Mouse (Mus musculus): Measurements from ENCODE around the gene Sox13.

Sox13 gene

DNA sequence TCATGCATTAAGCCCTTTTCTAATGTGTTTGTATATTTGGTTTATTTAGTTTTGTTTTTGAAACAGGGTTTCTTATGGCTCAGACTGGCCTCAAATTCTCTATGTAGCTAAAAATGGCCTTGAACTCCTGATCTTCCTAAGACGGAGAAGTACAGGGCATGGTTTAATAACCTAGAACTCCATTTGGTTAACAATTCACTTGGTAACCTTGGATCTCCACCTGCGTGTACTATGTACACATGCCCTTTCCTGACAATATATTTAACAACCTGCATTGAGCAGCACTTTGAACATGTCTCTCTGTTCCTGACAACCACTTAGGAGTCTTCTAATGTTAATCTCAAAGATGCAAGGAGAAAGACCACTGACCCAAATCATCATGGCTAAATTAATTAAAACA lies 7.0 kb upstream of the Sox13 start:
- no peak for DNase-seq (ENCODE audit: low spot score in 2 of 2)

DNA sequence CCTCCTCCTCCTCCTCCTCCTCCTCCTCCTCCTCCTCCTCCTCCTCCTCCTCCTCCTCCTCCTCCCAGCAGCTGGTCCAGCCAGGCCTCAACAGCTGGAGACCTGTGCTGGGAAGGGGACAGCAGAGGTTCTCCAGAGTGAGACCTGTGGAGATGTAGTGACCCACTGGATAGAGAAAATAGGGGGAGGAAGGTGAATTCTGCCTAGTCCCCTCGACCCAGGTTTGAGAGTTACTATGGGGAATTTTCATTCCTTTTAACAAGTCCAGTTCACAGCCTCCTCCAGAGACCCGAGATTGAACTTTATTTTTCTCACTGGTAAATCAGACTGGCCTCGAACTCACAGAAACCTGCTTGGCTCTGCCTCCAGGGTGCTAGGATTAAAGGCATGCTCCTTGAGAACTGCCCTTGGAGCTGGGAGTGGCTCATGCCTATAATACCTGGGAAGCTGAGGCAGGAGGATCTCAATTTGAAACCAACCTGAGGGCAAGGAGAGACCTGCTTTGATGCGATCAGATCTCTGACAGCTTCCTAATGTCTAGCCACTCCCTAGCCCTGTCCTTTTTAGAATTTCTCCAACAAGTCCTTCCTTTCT lies 467 bp upstream of the Sox13 start:
- no peak for DNase-seq (ENCODE audit: low spot score in 2 of 2)

GRCm38 (mm10) chr1:133423166-133423542 lies 1.0 kb downstream of the Sox13 start:
- DNase-seq (ENCODE audit: low spot score in 2 of 2), result no peak

DNA sequence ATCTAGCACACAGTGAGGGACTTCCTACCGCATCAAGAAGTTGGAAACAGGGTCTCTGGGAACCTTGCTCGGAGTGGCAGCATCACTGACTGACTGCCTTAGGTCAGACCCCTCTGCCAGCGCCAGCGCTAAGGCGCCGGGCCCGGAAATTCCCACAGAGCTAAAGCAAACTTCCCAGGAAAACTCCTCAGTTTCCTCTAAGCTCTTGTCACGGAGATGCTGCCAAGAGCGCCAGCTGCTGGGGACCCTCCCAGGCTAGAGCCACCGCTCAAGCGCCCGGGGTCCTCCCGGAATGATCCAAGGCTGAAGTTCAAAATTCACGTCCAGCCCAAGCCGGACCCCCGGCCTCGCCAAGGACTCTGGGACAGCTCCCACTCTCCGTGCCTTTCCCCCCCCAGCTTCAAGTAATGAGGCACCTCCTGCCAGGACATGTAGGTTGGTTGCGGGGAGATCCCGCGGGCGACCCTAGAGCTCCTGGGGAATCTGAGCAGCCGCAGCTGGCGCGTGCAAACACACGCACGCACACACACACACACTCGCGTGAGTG lies 1.5 kb downstream of the Sox13 start:
- DNase-seq (ENCODE audit: low spot score in 2 of 2), result no peak

- no peak for DNase-seq (ENCODE audit: low spot score in 2 of 2)
These were observed 2.1 kb downstream of the Sox13 start for GRCm38 (mm10) chr1:133421975-133422570.

DNA sequence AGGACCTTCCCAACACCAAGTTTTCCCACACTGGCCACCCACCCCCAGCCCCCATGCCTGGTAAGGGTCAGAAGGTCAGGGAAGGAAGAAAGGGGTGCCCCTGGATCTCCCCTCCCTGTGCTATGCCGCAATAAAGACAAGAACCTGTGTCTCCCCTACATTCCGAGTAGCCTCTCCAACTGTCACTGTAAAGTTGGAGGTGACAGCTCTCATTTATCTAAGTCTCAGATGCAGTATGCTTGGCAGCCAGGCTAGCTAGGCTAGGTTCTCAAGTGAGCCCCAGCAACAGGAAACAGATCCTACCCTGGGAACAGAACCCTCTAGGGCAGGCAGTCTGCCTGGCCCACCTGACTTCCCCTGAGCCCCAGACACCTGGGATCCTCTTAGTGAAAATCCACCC lies 3.1 kb downstream of the Sox13 start:
- no peak for DNase-seq (ENCODE audit: low spot score in 2 of 2)

DNA sequence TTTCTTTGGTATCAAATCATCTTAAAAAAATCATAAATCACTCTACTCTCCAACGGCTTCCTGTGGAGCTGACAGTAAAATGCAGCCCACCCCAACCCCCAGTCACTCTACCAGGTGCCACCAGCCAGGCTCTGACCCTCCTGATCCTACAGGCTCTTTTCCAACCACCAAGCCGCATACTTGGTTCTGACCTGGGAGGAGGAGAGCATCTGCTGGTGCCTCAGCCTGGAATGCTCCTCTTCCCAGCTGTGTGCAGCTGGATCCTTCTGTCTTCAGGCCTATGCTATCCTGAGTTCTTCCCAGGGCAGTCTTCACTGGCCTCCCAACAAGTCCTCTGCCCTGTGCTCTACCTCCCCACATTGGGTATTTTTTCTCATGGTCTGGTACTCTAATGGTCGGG lies 3.7 kb downstream of the Sox13 start:
- DNase-seq (ENCODE audit: low spot score in 2 of 2), result no peak

GRCm38 (mm10) chr1:133419178-133419834 lies 4.9 kb downstream of the Sox13 start:
- DNase-seq (ENCODE audit: low spot score in 2 of 2), result no peak

- DNase-seq (ENCODE audit: low spot score in 2 of 2), result peak; percentile 31 to 72
These were observed 5.9 kb downstream of the Sox13 start for GRCm38 (mm10) chr1:133418164-133418800.

DNA sequence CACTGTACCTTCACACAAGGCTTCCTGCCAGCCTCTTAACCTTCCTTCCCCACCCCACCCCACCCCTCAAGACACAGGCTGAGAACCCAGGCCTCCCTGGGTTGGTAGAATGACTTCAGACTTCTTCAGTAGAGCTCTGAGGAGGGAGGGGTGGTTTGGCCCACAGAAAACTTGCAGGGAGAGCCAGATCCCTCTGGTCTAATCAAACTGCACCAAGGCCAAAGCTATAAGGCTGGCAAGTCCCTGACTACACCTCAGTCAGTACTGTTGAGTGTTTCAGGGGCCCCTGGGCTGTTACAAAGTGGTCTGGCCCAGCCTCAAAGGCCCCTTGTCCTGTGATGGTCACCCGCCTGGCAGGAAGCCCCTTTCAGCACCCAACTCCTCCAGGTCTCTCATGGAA lies 6.6 kb downstream of the Sox13 start:
- DNase-seq (ENCODE audit: low spot score in 2 of 2), result no peak

GRCm38 (mm10) chr1:133417113-133417512 lies 7.1 kb downstream of the Sox13 start:
- DNase-seq (ENCODE audit: low spot score in 2 of 2), result no peak

DNA sequence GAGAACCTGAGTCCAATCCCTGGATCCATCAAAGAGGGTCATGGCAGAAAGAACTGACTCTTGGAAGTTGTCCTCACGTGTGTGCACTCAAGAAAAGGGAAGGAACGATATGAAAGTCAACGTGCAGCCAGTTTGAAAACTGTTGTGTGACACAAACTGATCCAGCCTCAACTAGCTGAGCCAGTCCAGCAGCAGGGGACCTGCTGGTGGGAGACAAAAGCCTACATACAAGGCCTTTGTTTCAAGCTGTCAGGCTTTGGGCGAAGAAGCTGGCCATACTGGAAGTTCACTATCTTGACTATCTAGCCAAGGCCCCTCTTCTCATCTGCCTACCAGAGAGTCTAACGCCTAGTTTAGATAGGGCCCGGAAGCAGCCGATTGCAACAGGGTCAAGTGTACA lies 7.7 kb downstream of the Sox13 start:
- DNase-seq (ENCODE audit: low spot score in 2 of 2), result no peak

DNA sequence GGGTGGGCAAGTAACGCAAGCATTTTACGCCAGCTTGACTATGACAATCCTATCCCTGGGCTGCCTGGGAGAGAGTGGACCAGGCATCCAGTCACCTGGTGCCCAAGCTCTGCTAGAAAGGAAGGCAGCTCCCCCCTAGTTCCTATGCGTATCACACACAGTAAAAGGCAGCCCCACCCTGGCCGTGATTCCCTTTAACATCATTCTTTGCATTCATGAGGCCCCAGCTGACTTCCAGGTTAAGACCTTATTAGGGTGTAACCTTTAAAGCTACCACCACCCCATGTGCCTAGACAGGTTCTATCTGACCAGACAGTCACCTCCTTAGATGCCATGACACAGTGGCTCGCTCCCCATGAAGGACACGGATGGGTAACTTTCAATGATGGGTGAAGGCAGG lies 8.7 kb downstream of the Sox13 start:
- no peak for DNase-seq (ENCODE audit: low spot score in 2 of 2)

DNA sequence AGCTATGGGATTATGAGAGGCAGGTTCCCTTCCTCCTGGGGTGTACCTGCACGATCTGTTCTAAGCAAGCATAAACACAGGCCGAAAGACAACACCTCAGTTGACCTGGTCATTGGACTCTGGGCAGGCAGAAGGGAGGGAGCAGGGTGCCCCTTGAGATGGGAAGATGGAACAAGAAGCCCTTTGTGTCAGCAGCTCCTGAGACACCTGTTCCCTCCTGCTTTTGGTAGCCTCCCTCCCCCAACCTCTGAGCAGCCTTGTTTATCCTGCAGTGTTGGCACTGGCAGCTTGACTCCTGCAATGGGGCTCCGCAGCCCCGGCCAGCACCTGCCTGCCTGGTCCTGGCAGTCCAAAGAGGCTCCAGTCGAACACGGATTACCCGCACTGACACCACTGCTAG lies 9.1 kb downstream of the Sox13 start:
- no peak for DNase-seq (ENCODE audit: low spot score in 2 of 2)

- no peak for DNase-seq (ENCODE audit: low spot score in 2 of 2)
These were observed 11.2 kb downstream of the Sox13 start for GRCm38 (mm10) chr1:133412941-133413340.

DNA sequence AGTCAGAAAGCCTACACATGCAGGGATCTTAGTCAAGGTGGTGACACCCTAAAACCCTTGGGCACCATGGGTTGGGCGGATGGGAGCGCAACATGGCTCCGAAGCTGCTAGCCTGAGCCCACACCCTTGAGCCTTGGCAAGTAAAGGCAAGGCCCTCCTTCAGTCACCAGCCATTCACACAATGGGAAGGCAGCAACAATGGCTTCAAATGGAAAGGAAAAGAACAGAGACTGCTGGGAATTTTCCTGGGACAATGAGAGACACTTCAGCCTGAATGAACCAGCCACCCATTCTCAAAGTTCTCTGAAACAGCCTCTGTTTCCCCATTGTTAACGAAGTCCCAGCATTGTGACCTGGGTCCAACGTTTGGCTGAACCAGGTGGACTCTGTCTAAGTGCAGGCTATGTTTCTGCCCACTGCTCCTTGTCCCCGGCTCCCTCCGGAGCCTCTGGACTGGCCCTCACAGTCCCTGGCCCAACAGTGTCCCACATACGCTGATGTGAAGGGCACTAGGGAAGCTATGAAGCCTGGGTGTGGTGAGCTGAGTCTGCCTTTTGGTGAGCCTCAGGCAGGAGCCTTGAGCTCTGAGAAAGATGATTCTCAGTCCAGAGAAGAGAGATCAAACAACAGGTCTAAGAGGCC lies 12.6 kb downstream of the Sox13 start:
- no peak for DNase-seq (ENCODE audit: low spot score in 2 of 2)

DNA sequence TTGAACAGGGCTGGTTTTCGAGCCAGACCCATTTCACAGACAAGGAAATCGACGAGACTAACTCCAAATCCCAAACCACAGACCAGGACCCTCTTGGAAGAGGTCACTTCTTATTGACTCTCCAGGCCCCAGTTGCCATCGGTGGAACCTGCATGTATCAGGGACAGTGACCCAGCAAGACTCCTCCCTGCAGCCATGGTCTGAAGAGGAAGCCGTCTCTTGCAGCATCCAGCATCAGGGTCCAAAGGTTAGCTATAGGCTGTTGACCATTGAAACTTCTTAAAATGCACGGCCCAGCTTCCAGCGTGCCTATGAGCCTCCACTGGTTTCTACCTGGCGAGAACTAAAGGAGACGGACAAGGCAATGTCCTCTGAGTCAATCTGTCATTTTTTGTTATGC lies 14.4 kb downstream of the Sox13 start:
- DNase-seq (ENCODE audit: low spot score in 2 of 2), result no peak

- no peak for DNase-seq (ENCODE audit: low spot score in 2 of 2)
These were observed 15.2 kb downstream of the Sox13 start for GRCm38 (mm10) chr1:133408880-133409516.

DNA sequence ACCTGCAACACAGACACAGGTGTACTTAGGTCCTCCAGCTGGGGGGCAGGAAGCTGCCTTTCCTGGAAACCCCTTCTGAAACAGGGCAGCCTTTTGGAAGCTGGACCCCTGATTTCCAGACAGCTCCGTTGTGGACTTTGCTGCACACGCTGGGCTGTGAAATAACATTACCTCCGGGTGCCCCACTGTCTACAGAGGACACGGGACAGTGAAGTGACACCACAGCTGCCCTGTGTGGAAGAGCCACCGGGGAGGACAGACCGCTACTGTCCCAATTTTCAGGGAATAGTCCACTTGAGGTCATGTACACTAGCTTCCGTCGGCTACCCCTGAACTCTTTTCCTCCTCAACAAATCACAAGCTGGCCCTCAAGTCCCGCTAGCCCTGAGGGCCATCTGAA lies 15.9 kb downstream of the Sox13 start:
- no peak for DNase-seq (ENCODE audit: low spot score in 2 of 2)

GRCm38 (mm10) chr1:133407436-133407835 lies 16.7 kb downstream of the Sox13 start:
- DNase-seq (ENCODE audit: low spot score in 2 of 2), result no peak

GRCm38 (mm10) chr1:133406614-133407013 lies 17.6 kb downstream of the Sox13 start:
- DNase-seq (ENCODE audit: low spot score in 2 of 2), result no peak

- DNase-seq (ENCODE audit: low spot score in 2 of 2), result no peak
These were observed 20.2 kb downstream of the Sox13 start for GRCm38 (mm10) chr1:133404005-133404404.

Measured in natural killer cell, adult 2 months (primary cell).